Mouse (Mus musculus) midbrain, embryonic 12.5 days (tissue): ENCODE results near the gene Plekhj1. TPM values are rescaled to one million over a fixed set of nuclear protein-coding genes. Genes with fewer than 3 reads are reported as not detected.
"Not testable (repeated sequence)": the region's sequence is repeated elsewhere in the genome, so short reads cannot be mapped to it uniquely, and the experiment has no call there.

ENCODE experiments used
- ATAC-seq: fragments of 200-750 bp; cut with Nextera tagmentation; 2 replicates; pipeline ENCODE4 v1.8.0; 2017; ENCODE audit warnings: low read depth, moderate TSS enrichment, moderate library complexity; ENCODE audit not compliant: low FRiP score
- H3K27ac ChIP-seq: fragments of 300-500 bp; sonication (generic); replicated peaks from 2 replicates; pipeline ENCODE4 v1.5.1; 2016; ENCODE audit warnings: mild to moderate bottlenecking
- H3K27me3 ChIP-seq: fragments of 300-500 bp; sonication (generic); 2 replicates; pipeline ENCODE4 v1.6.1; 2016; ENCODE audit warnings: mild to moderate bottlenecking
- H3K36me3 ChIP-seq: fragments of 300-500 bp; sonication (generic); 2 replicates; pipeline ENCODE4 v1.6.1; 2016
- H3K4me1 ChIP-seq: fragments of 300-500 bp; sonication (generic); 2 replicates; pipeline ENCODE4 v1.6.1; 2016
- H3K4me2 ChIP-seq: fragments of 300-500 bp; sonication (generic); replicated peaks from 2 replicates; pipeline ENCODE4 v1.6.1; 2016; ENCODE audit warnings: mild to moderate bottlenecking, moderate library complexity
- H3K4me3 ChIP-seq: fragments of 300-500 bp; sonication (generic); 2 replicates; pipeline ENCODE4 v1.5.1; 2016; ENCODE audit warnings: mild to moderate bottlenecking
- H3K9ac ChIP-seq: fragments of 300-500 bp; sonication (generic); replicated peaks from 2 replicates; pipeline ENCODE4 v1.6.1; 2016; ENCODE audit warnings: mild to moderate bottlenecking, moderate library complexity
- H3K9me3 ChIP-seq: fragments of 300-500 bp; sonication (generic); 2 replicates; pipeline ENCODE4 v1.6.1; 2016; ENCODE audit warnings: mild to moderate bottlenecking
- WGBS: fragments of 180-500 bp; shearing (Covaris S2); methylation state at CpG from one replicate; pipeline ENCODE4 v1.1.7; 2016; 5-methylcytosine and 5-hydroxymethylcytosine counted together
- polyA plus RNA-seq: library from polyadenylated mRNA; unstranded; fragments of >200 nt; fragmentation: Nextera tagmentation; extraction: Ambion mirVana; gene quantifications from 2 replicates; pipeline ENCODE4 v1.2.1, GENCODE M21; 2016

Gene Plekhj1
- polyA plus RNA-seq, 1 experiment from 2014 or later, result 148 TPM

DNA sequence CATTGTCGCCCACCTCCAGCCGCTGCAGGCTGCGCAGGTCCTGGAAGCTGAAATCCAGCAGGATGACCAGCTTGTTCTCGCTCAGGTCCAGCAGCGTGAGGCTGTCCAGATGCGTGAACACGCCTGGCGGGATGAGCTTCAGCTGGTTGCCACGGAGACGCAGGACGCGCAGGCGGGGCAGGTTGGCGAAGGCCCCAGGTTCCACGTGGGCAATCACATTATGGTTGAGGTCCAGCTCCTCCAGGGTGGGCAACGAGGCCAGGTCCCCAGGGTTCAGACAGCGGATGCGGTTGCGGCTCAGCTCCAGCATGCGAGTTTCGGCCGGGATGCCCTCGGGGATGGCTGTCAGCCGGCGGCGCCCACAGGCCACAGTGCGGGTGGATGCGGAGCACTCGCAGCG is 37.2 kb upstream of the Plekhj1 start:
- peaks cover 18% of the 10 kb centered on the region for H3K4me1 ChIP-seq
- 0 out of 2 replicates have a peak, but pooled peaks cover 2% of the 10 kb centered on the region for H3K36me3 ChIP-seq
- H3K9me3 ChIP-seq, result no peaks in the 10 kb centered on the region
- peak overlapping the region; percentile 11; the same call in 1 of the 2 replicates for H3K9ac ChIP-seq
- WGBS, result 61% methylated on average over 30 of the region's 30 CpGs
- no peak overlapping the region; the same call in 1 of the 2 replicates for H3K4me2 ChIP-seq
- H3K4me3 ChIP-seq, result no peak overlapping the region
- peaks cover 63% of the 10 kb centered on the region for H3K27me3 ChIP-seq
- ATAC-seq, result no peak
- no peak overlapping the region for H3K27ac ChIP-seq

DNA sequence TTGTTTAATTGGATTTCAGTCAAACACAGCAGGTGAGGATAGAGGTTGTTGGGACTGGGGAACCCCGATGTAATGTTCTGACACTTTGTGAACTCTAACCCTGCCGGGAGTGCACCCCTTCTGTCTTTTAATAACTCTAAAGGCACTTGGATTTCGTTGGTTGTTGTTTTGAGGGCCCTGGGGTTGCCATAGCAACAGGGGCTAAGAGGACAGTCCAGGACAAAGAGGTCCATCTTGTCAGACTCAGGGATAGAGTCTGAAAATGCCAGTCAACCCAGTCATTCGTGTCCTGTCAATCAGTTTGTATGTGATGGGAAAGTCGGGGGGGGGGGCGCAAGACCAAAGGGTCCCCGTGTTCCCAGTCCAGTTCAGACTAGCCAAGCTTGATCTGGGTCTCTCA is 34.4 kb upstream of the Plekhj1 start:
- Histone ChIP-seq H3K9me3 (no peaks in the 10 kb centered on the region), H3K4me1 (peaks cover 41% of the 10 kb centered on the region), H3K4me2 (no peak overlapping the region), H3K36me3 (peaks cover 24% of the 10 kb centered on the region), H3K27ac (no peak overlapping the region), H3K9ac (no peak overlapping the region), H3K4me3 (no peak overlapping the region), H3K27me3 (peaks cover 48% of the 10 kb centered on the region)
- 45% methylated on average over 7 of the region's 7 CpGs for WGBS
- no peak for ATAC-seq

DNA sequence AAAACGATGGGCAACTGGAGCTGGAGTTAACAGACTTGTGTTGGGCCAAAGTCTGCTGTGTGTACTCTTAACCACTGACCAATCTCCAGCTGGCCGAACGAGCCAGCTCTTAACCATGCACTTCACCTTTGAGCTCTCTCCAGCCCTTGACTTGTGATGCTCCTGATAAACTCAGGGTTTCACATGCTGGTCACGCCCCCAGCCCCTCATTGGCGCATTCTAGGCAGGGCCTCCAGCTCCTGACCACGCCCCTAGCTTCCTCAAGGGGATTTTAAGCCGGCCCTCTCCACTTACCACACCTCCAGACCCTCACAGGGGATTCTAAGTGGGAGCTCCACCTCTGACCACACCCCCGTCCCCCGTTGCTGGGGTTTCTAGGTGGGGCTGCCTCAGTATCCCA is 32.7 kb upstream of the Plekhj1 start:
- H3K4me2 ChIP-seq, result no peak overlapping the region
- H3K36me3 ChIP-seq, result peaks cover 24% of the 10 kb centered on the region
- ATAC-seq, result no peak
- 3% methylated on average over 9 of the region's 9 CpGs for WGBS
- H3K9me3 ChIP-seq, result no peaks in the 10 kb centered on the region
- peaks cover 31% of the 10 kb centered on the region for H3K27me3 ChIP-seq
- H3K9ac ChIP-seq, result no peak overlapping the region
- H3K4me1 ChIP-seq, result peaks cover 45% of the 10 kb centered on the region
- H3K27ac ChIP-seq, result peak overlapping the region; percentile 16
- no peak overlapping the region for H3K4me3 ChIP-seq

DNA sequence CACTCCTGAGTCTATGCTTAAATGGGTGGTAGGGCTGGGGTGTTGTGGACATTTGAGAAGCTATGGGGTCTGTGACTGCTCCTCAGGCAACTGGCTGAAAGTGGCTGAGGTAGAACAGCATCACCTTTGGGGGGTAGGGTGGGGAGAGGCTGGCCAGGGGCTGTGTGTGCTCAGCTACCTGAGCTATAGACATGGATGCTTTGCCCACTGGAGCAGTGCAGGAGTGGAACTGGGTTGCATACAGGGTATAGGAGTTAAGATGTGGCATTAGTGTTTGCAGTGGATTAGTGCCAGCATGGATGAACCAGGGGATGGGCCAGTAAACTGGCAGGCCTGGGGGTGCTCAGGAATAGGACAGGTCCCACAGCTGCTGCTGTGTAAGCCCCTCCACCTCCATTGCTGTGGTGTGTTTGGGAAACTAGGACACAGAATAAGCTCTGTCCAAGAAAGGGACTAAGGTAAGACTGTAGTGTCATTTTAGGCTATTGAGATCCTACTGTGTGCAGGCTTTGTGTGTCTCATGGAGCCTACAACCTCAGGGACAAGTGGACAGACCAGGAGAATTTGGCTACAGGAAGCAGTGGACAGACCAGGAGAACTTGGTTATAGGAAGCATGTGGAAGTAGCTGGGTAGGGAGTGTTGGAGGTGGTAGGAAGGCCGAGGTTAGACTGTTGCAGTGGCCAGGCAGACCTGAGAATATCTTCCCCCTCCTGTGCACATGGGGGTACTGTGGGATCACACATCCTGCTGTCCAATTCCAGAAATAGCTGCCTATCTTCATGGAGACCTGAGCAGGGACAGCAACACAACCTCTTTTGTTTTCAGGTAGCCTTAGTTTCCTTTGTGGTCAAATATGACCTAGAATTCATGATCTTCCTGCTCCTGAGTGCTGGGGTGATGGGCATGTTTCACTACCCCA is 31.2 kb upstream of the Plekhj1 start:
- H3K27ac ChIP-seq, result no peak overlapping the region
- H3K4me1 ChIP-seq, result peaks cover 49% of the 10 kb centered on the region
- no peak overlapping the region for H3K4me2 ChIP-seq
- peaks cover 16% of the 10 kb centered on the region for H3K27me3 ChIP-seq
- 61% methylated on average over 1 of the region's 1 CpGs for whole genome bisulfite sequencing
- 0 out of 2 replicates have a peak overlapping the region, but pooled peaks have one; percentile 13 for H3K4me3 ChIP-seq
- peaks cover 24% of the 10 kb centered on the region for H3K36me3 ChIP-seq
- no peak for ATAC-seq
- H3K9me3 ChIP-seq, result no peaks in the 10 kb centered on the region
- H3K9ac ChIP-seq, result no peak overlapping the region

DNA sequence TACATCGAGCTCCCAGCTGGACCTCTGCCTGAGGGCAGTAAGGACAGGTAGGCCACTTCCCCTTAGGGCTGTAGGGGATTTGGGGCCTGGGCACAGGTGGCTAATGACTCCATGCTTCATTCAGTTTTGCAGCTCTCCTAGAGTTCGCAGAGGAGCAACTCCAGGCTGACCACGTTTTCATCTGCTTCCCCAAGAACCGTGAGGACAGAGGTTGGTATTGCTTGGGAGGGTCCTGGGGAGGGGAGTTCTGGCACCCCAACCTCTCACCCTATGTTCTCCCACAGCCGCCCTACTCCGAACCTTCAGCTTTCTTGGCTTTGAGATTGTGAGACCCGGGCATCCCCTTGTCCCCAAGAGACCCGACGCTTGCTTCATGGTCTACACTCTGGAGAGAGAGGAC is 30.2 kb upstream of the Plekhj1 start:
- Histone ChIP-seq H3K4me3 (peak overlapping the region; percentile 90), H3K4me2 (peak overlapping the region; percentile 98), H3K9ac (peak overlapping the region; percentile 97; the same call in 1 of the 2 replicates), H3K4me1 (peaks cover 49% of the 10 kb centered on the region), H3K36me3 (peaks cover 24% of the 10 kb centered on the region)
- not testable (repeated sequence) for H3K27me3 ChIP-seq, H3K27ac ChIP-seq, H3K9me3 ChIP-seq, ATAC-seq
- WGBS, result 86% methylated on average over 9 of the region's 9 CpGs

DNA sequence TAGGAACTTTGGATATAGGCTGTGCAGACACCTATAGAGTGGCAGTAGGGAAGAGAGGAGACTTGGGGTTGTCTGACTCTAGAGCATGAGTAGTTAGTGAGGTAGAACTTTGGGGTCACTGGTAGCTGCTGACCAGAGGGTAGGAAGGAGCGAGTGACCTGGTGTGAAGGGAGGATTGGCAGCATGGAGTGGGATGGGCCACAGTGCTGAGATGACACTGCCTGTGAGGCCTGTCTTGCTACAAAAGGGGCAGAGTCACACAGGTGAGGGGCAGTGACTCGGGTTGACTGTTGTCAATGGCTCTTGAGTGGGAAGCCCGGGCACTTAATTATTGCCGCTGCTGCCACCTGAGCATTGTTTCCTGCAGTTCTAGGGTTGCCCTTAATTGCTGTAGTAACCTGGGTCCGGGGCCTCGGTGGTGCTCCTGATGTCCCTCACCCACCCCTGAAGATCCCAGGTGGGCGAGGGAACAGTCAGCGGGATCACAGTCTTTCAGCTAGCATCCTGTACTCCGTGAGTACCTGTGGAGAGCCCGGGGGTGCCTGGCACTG is 29.5 kb upstream of the Plekhj1 start:
- H3K27ac ChIP-seq, result no peak overlapping the region

DNA sequence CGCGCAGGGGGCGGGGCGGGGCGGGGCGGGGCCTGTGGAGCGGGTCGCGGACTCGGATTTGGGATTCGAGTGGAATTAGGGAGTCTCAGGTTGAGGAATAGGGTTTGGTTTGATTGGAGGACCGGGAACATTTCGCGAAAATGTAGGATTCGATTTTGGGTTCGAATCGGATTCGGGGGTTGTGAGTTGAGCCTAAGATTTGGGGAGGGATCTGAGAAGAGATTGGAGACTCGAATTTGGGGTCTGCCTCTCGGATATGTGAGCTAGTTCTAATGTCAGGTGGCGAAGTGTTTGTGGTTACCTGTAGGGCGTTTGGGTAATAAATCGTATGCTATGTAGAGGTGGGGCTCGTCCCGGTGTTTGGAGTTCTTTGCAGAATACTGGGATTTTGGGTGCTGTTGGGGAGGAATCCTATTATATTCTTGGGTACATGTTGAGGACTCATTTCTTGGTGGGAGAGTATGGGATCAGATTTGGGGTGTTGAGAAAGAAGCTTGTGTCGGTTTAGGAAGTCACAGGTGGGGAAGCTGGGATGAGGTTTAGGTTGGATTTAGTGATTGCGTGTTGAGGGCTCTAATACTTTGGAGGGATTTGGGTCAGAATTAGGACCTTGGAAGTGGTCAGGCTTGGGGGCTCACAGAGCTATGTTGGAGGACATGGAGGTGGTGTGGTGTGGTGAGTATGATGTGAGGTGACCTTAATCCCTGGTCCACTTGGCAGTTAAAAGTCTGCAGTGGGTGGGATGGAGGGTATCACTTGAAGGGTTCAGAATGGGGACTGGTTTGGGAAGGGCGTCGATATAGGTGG is 28.8 kb upstream of the Plekhj1 start:
- H3K4me1 ChIP-seq, result peaks cover 41% of the 10 kb centered on the region
- no peaks in the 10 kb centered on the region for H3K9me3 ChIP-seq
- H3K27ac ChIP-seq, result peak overlapping the region; percentile 91
- WGBS, result 9% methylated on average over 29 of the region's 29 CpGs
- no peaks in the 10 kb centered on the region for H3K27me3 ChIP-seq
- ATAC-seq, result no peak
- H3K4me2 ChIP-seq, result peak overlapping the region; percentile 98
- peak overlapping the region; percentile 97 for H3K9ac ChIP-seq
- H3K36me3 ChIP-seq, result peaks cover 24% of the 10 kb centered on the region
- H3K4me3 ChIP-seq, result peak overlapping the region; percentile 90

More for the DNA sequence above, 29.5 kb upstream of the Plekhj1 start:
- H3K4me2 ChIP-seq, result peak overlapping the region; percentile 98
- peak overlapping the region; percentile 97 for H3K9ac ChIP-seq
- ATAC-seq, result no peak
- peaks cover 24% of the 10 kb centered on the region for H3K36me3 ChIP-seq
- H3K4me1 ChIP-seq, result peaks cover 46% of the 10 kb centered on the region
- H3K27me3 ChIP-seq, result no peaks in the 10 kb centered on the region
- H3K4me3 ChIP-seq, result peak overlapping the region; percentile 90
- 94% methylated on average over 10 of the region's 10 CpGs for WGBS
- no peaks in the 10 kb centered on the region for H3K9me3 ChIP-seq

DNA sequence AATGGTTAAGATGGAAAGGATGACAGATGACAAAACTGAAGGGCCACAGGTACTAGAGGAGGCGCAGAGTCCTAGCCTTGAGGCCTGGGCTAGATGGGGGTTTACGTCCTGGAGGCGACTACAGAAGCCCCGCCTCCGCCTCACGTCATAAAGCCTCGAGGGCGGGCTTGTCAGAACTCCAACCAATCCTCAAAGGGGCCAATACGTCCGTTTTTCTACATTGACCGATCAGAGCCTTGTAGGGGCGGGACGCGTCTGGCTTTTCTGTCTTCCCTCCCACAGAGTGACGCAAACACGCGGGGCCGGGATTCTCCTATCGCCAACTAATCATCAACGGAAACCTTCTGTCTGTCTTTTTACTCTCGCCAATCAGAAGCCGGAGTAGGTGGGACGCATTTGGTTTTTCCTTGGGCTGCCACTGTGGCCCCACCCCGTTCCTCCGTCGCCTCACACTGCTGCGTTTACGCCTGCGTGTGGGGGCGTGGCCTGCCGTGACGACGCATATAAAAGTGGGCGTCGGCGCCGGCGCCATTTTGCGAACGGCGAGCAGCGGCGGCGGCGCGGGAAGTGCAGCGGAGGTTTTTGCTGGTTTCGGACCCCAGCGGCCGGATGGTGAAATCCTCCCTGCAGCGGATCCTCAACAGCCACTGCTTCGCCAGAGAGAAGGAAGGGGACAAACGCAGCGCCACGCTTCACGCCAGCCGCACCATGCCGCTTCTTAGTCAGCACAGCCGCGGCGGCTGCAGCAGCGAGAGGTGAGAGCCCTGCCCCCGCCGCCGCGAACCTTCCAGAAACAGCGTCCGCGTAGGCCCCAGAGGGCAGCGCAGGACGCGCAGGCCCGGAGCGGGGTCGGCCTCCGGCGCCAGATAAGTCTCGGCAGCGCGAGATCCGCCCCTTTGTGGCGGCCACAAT is 28.0 kb upstream of the Plekhj1 start, which contains the start of gene Oaz1:
Gene Oaz1 (plus strand): TSS at position 506 of the 912 bp plus-strand sequence.
- H3K27ac ChIP-seq, result peak within 1 kb of the TSS; percentile 91
- H3K4me2 ChIP-seq, result peak within 1 kb of the TSS; percentile 98
- H3K9ac ChIP-seq, result peak within 1 kb of the TSS; percentile 97
- H3K36me3 ChIP-seq, result peaks cover 24% of the 10 kb centered on the region
- H3K9me3 ChIP-seq, result no peaks in the 10 kb centered on the region
- peak within 1 kb of the TSS; percentile 90 for H3K4me3 ChIP-seq
- H3K4me1 ChIP-seq, result peaks cover 39% of the 10 kb centered on the region
- ATAC-seq, result peak; percentile 96
- no peaks in the 10 kb centered on the region for H3K27me3 ChIP-seq
- under 1% methylated on average over 77 of the region's 82 CpGs for WGBS

DNA sequence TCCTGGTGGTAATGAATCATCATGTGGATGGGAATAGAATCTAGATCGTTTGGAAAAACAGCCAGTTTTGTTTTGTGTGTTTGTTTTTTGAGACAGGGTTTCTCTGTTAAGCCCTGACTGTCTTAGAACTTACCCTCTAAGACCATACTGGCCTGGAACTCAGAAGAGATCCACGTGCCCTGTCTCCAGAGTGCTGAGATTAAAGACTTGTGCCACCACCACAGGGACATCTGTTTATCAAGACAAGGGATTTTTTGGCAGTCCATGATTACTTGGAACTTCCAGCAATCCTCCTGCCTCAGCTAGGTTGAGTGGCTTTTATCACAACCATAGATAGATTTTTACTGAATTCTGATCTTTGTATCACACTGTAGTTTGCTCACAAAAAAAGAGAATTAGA is 26.4 kb upstream of the Plekhj1 start:
- peaks cover 16% of the 10 kb centered on the region for H3K36me3 ChIP-seq
- no peak overlapping the region for H3K27ac ChIP-seq
- no peak overlapping the region for H3K4me3 ChIP-seq
- H3K27me3 ChIP-seq, result no peaks in the 10 kb centered on the region
- H3K9ac ChIP-seq, result no peak overlapping the region
- 78% methylated on average over 2 of the region's 2 CpGs for WGBS
- H3K9me3 ChIP-seq, result no peaks in the 10 kb centered on the region
- peaks cover 24% of the 10 kb centered on the region for H3K4me1 ChIP-seq
- no peak overlapping the region for H3K4me2 ChIP-seq
- no peak for ATAC-seq

DNA sequence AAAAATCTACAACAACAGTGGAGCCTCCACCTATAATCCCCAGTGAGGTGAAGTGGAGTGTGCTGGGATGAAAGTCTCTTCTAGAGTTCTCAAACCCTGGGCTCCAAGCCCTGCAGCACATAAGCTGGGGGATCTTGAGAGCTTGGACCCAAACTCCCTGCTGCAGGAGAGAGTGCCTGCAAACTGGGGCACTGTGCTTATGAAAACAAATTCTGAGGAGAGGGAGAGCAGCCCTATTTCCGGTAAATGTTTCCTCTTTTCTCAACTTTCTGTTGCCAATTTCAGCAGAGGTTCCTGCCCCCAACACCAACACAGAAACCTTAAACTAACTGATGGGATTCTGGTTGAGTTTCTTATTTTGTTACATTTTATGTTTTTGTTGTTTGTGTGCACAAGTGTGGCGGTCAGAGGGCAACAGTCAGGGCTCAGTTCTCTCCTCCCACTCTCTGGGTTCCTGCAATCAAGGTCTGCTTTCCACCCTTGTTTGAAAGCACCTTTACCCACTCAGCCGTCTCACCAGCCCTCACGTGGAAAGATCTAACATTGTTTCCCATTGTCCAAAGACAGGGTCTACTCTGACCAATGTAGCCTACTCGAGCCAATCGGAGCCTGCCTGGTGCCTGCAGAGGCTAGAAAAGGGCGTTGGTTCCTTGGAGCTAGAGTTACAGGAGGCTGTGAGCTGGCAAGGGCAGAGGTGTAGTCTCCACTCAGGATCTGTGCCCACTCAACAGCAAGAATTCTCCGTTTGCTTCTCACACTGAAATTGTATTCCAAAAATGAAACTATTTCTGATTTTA is 25.6 kb upstream of the Plekhj1 start:
- Histone ChIP-seq H3K27me3 (no peaks in the 10 kb centered on the region), H3K4me1 (peaks cover 16% of the 10 kb centered on the region), H3K9ac (no peak overlapping the region; the same call in 1 of the 2 replicates), H3K4me3 (no peak overlapping the region), H3K4me2 (no peak overlapping the region), H3K9me3 (no peaks in the 10 kb centered on the region), H3K27ac (no peak overlapping the region), H3K36me3 (peaks cover 8% of the 10 kb centered on the region)
- WGBS, result 76% methylated on average over 8 of the region's 8 CpGs
- no peak for ATAC-seq
